Mouse (Mus musculus) C2C12 (cell line): ENCODE measurements around the gene Ddit4l. TPM values are rescaled to one million over a fixed set of nuclear protein-coding genes. Genes with fewer than 3 reads are reported as not detected.
"Not testable (repeated sequence)": the region's sequence is repeated elsewhere in the genome, so short reads cannot be mapped to it uniquely, and the experiment has no call there.

Experiments
- H3K27me3 ChIP-seq: one replicate; pipeline ENCODE4 v1.6.1; 2011; ENCODE audit not compliant: control insufficient read depth, insufficient read depth, insufficient read length
- H3K36me3 ChIP-seq: one replicate; pipeline ENCODE4 v1.6.1; 2011; ENCODE audit not compliant: control insufficient read depth, insufficient read depth
- H3K4me3 ChIP-seq: one replicate; pipeline ENCODE4 v1.5.1; 2011; ENCODE audit warnings: mild to moderate bottlenecking, control low read depth; ENCODE audit not compliant: poor library complexity, insufficient read depth, severe bottlenecking
- H3K79me2 ChIP-seq: one replicate; pipeline ENCODE4 v1.6.1; 2011; ENCODE audit not compliant: control insufficient read depth, insufficient read depth
- H3K79me3 ChIP-seq: one replicate; pipeline ENCODE4 v1.6.1; 2011; ENCODE audit warnings: low read depth, control low read depth
- H3ac ChIP-seq: one replicate; pipeline ENCODE3; 2011; ENCODE audit warnings: low read depth; ENCODE audit not compliant: control insufficient read depth, insufficient read length
- CEBPB ChIP-seq: IDR thresholded peaks from one replicate; pipeline ENCODE4 v1.6.1; 2011; ENCODE audit warnings: low read depth, mild to moderate bottlenecking, control low read depth, moderate library complexity
- CTCF ChIP-seq: IDR thresholded peaks from one replicate; pipeline ENCODE4 v1.5.1; 2011; ENCODE audit not compliant: control insufficient read depth, insufficient read depth, insufficient read length
- FOSL1 ChIP-seq: IDR thresholded peaks from one replicate; pipeline ENCODE4 v1.8.0; 2011; ENCODE audit warnings: mild to moderate bottlenecking, low read length; ENCODE audit not compliant: poor library complexity, insufficient read depth, severe bottlenecking
- MAX ChIP-seq: IDR thresholded peaks from one replicate; pipeline ENCODE4 v1.6.1; 2011; ENCODE audit warnings: mild to moderate bottlenecking, control low read depth
- MYOD1 ChIP-seq: IDR thresholded peaks from one replicate; pipeline ENCODE4 v1.6.1; 2011; ENCODE audit warnings: low read depth; ENCODE audit not compliant: control insufficient read depth, insufficient read length
- MYOG ChIP-seq: IDR thresholded peaks from one replicate; pipeline ENCODE4 v1.6.1; 2011; ENCODE audit not compliant: control insufficient read depth, insufficient read length; ENCODE audit errors: extremely low read depth
- USF1 ChIP-seq: IDR thresholded peaks from one replicate; pipeline ENCODE4 v1.6.1; 2011; ENCODE audit warnings: low read depth, mild to moderate bottlenecking, control low read depth, moderate library complexity
- microRNA-seq: library from miRNA; unstranded; fragments of <30 nt; microRNA quantifications from one replicate; pipeline ENCODE4, GENCODE M21; 2019; ENCODE audit warnings: borderline microRNAs expressed
- polyA plus RNA-seq: library from polyadenylated mRNA; unstranded; fragments of >200 nt; fragmentation: generic; extraction: Trizol; gene quantifications from one replicate; pipeline ENCODE4 v1.2.1, GENCODE M21; 2012; ENCODE audit warnings: missing spikeins

The Ddit4l gene
- polyA plus RNA-seq, 1 experiment: 1.8 TPM

GRCm38 (mm10) chr3:137652853-137653252, 31.4 kb downstream of the Ddit4l start:
- no peak overlapping the region for H3ac ChIP-seq
- H3K27me3 ChIP-seq: no peaks in the 10 kb centered on the region
- no peak overlapping the region for H3K4me3 ChIP-seq
- no peaks in the 10 kb centered on the region for H3K79me2 ChIP-seq
- H3K36me3 ChIP-seq: no peaks in the 10 kb centered on the region
- no peak for TF ChIP-seq USF1
- TF ChIP-seq CEBPB: no peak
- no peak for TF ChIP-seq MYOD1
- TF ChIP-seq MAX: no peak
- no peak for TF ChIP-seq MYOG
- no peak for TF ChIP-seq FOSL1
- no peak for TF ChIP-seq CTCF
- H3K79me3 ChIP-seq: no peaks in the 10 kb centered on the region

DNA sequence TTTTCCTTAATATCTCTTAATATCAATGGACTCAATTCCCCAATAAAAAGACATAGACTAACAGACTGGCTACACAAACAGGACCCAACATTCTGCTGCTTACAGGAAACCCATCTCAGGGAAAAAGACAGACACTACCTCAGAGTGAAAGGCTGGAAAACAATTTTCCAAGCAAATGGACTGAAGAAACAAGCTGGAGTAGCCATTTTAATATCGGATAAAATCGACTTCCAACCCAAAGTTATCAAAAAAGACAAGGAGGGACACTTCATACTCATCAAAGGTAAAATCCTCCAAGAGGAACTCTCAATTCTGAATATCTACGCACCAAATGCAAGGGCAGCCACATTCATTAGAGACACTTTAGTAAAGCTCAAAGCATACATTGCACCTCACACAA, 49.8 kb downstream of the Ddit4l start, which contains the start of gene Gm21962:
TSS of gene Gm21962 (plus strand) at position 301 of the 400 bp plus-strand sequence.
- not testable (repeated sequence) for H3K27me3 ChIP-seq, H3ac ChIP-seq, H3K79me2 ChIP-seq, H3K4me3 ChIP-seq, H3K79me3 ChIP-seq, H3K36me3 ChIP-seq

Small RNAs within 50 kb of the gene (microRNA-seq; reads per million reads assigned to microRNA genes)
- not detected for gene Gm22468

Other genes with a start within 250 kb of the Ddit4l start
- gene Gm21962, start 49.9 kb downstream of the Ddit4l start, polyA plus RNA-seq: not detected
- 2,637 TPM for gene H2afz, start 242.9 kb downstream of the Ddit4l start, polyA plus RNA-seq
- gene Dnajb14, start 246.1 kb downstream of the Ddit4l start, polyA plus RNA-seq: 1.8 TPM